Mouse (Mus musculus): ENCODE data around the gene Rpn1. TPM values are rescaled to one million over a fixed set of nuclear protein-coding genes. Genes with fewer than 3 reads are reported as not detected.

Gene Rpn1
- polyA plus RNA-seq, 1 experiment from 2014 or later = 273 TPM

- Histone ChIP-seq H3K27ac (ENCODE audit: low read length) (no peak overlapping the region), H3K27me3 (replicated peaks; ENCODE audit: control insufficient read depth, insufficient read depth, low read length) (no peaks in the 10 kb centered on the region), H3K9ac (replicated peaks; ENCODE audit: low read depth, low read length) (no peak overlapping the region), H3K4me3 (replicated peaks; ENCODE audit: low read length) (no peak overlapping the region), H3K4me1 (replicated peaks; ENCODE audit: control insufficient read depth, insufficient read depth, low read length) (no peaks in the 10 kb centered on the region), H3K4me2 (ENCODE audit: low read length) (no peak overlapping the region), H3K36me3 (ENCODE audit: control insufficient read depth, insufficient read depth) (no peaks in the 10 kb centered on the region), H3K9me3 (ENCODE audit: control insufficient read depth, low read length) (no peaks in the 10 kb centered on the region)
- 86% methylated on average over 4 of the region's 4 CpGs for WGBS
- no peak for ATAC-seq
These were observed 21.9 kb upstream of the Rpn1 start for GRCm38 (mm10) chr6:88062398-88062797.

GRCm38 (mm10) chr6:88064072-88064642, 20.1 kb upstream of the Rpn1 start:
- Histone ChIP-seq H3K9ac (replicated peaks; ENCODE audit: low read depth, low read length) (no peak overlapping the region), H3K9me3 (ENCODE audit: control insufficient read depth, low read length) (no peaks in the 10 kb centered on the region), H3K27me3 (replicated peaks; ENCODE audit: control insufficient read depth, insufficient read depth, low read length) (peaks cover 3% of the 10 kb centered on the region; the same call in 1 of the 2 replicates), H3K4me3 (replicated peaks; ENCODE audit: low read length) (no peak overlapping the region), H3K36me3 (ENCODE audit: control insufficient read depth, insufficient read depth) (no peaks in the 10 kb centered on the region), H3K27ac (ENCODE audit: low read length) (no peak overlapping the region), H3K4me1 (replicated peaks; ENCODE audit: control insufficient read depth, insufficient read depth, low read length) (no peaks in the 10 kb centered on the region), H3K4me2 (ENCODE audit: low read length) (no peak overlapping the region)
- no peak for ATAC-seq
- WGBS = 94% methylated on average over 3 of the region's 3 CpGs

- no peak for ATAC-seq
- H3K4me1 ChIP-seq (replicated peaks; ENCODE audit: control insufficient read depth, insufficient read depth, low read length) = no peaks in the 10 kb centered on the region
- no peak overlapping the region for H3K27ac ChIP-seq (ENCODE audit: low read length)
- no peak overlapping the region for H3K4me3 ChIP-seq (replicated peaks; ENCODE audit: low read length)
- H3K9me3 ChIP-seq (ENCODE audit: control insufficient read depth, low read length) = no peaks in the 10 kb centered on the region
- H3K36me3 ChIP-seq (ENCODE audit: control insufficient read depth, insufficient read depth) = no peaks in the 10 kb centered on the region
- peaks cover 8% of the 10 kb centered on the region; the same call in 1 of the 2 replicates for H3K27me3 ChIP-seq (replicated peaks; ENCODE audit: control insufficient read depth, insufficient read depth, low read length)
- WGBS = 44% methylated on average over 4 of the region's 4 CpGs
- no peak overlapping the region for H3K4me2 ChIP-seq (ENCODE audit: low read length)
- H3K9ac ChIP-seq (replicated peaks; ENCODE audit: low read depth, low read length) = no peak overlapping the region
These were observed 19.2 kb upstream of the Rpn1 start for GRCm38 (mm10) chr6:88065116-88065515.

GRCm38 (mm10) chr6:88065968-88066367, 18.3 kb upstream of the Rpn1 start:
- Histone ChIP-seq H3K4me2 (ENCODE audit: low read length) (no peak overlapping the region), H3K27ac (ENCODE audit: low read length) (no peak overlapping the region), H3K36me3 (ENCODE audit: control insufficient read depth, insufficient read depth) (no peaks in the 10 kb centered on the region), H3K4me1 (replicated peaks; ENCODE audit: control insufficient read depth, insufficient read depth, low read length) (no peaks in the 10 kb centered on the region), H3K4me3 (replicated peaks; ENCODE audit: low read length) (no peak overlapping the region), H3K9ac (replicated peaks; ENCODE audit: low read depth, low read length) (no peak overlapping the region), H3K9me3 (ENCODE audit: control insufficient read depth, low read length) (no peaks in the 10 kb centered on the region), H3K27me3 (replicated peaks; ENCODE audit: control insufficient read depth, insufficient read depth, low read length) (peaks cover 8% of the 10 kb centered on the region; the same call in 1 of the 2 replicates)
- 39% methylated on average over 3 of the region's 3 CpGs for WGBS
- ATAC-seq = no peak

- no peak overlapping the region for H3K9ac ChIP-seq (replicated peaks; ENCODE audit: low read depth, low read length)
- no peak overlapping the region for H3K27ac ChIP-seq (ENCODE audit: low read length)
- no peaks in the 10 kb centered on the region for H3K36me3 ChIP-seq (ENCODE audit: control insufficient read depth, insufficient read depth)
- H3K4me2 ChIP-seq (ENCODE audit: low read length) = no peak overlapping the region
- no peak overlapping the region for H3K4me3 ChIP-seq (replicated peaks; ENCODE audit: low read length)
- no peaks in the 10 kb centered on the region for H3K9me3 ChIP-seq (ENCODE audit: control insufficient read depth, low read length)
- ATAC-seq = no peak
- 76% methylated on average over 3 of the region's 3 CpGs for WGBS
- H3K27me3 ChIP-seq (replicated peaks; ENCODE audit: control insufficient read depth, insufficient read depth, low read length) = peaks cover 9% of the 10 kb centered on the region; the same call in 1 of the 2 replicates
- no peaks in the 10 kb centered on the region for H3K4me1 ChIP-seq (replicated peaks; ENCODE audit: control insufficient read depth, insufficient read depth, low read length)
These were observed 16.6 kb upstream of the Rpn1 start for GRCm38 (mm10) chr6:88067722-88068121.

- no peak for ATAC-seq
- H3K27me3 ChIP-seq (replicated peaks; ENCODE audit: control insufficient read depth, insufficient read depth, low read length) = peaks cover 10% of the 10 kb centered on the region; the same call in 1 of the 2 replicates
- no peaks in the 10 kb centered on the region for H3K4me1 ChIP-seq (replicated peaks; ENCODE audit: control insufficient read depth, insufficient read depth, low read length)
- H3K9ac ChIP-seq (replicated peaks; ENCODE audit: low read depth, low read length) = no peak overlapping the region
- WGBS = 85% methylated on average over 1 of the region's 1 CpGs
- H3K9me3 ChIP-seq (ENCODE audit: control insufficient read depth, low read length) = no peaks in the 10 kb centered on the region
- H3K27ac ChIP-seq (ENCODE audit: low read length) = no peak overlapping the region
- H3K4me2 ChIP-seq (ENCODE audit: low read length) = no peak overlapping the region
- H3K36me3 ChIP-seq (ENCODE audit: control insufficient read depth, insufficient read depth) = no peaks in the 10 kb centered on the region
- H3K4me3 ChIP-seq (replicated peaks; ENCODE audit: low read length) = no peak overlapping the region
These were observed 15.5 kb upstream of the Rpn1 start for GRCm38 (mm10) chr6:88068739-88069138.

- no peak overlapping the region for H3K9ac ChIP-seq (replicated peaks; ENCODE audit: low read depth, low read length)
- H3K36me3 ChIP-seq (ENCODE audit: control insufficient read depth, insufficient read depth) = no peaks in the 10 kb centered on the region
- no peak overlapping the region for H3K27ac ChIP-seq (ENCODE audit: low read length)
- H3K4me3 ChIP-seq (replicated peaks; ENCODE audit: low read length) = no peak overlapping the region
- 0 out of 2 replicates have a peak, but pooled peaks cover 3% of the 10 kb centered on the region for H3K4me1 ChIP-seq (replicated peaks; ENCODE audit: control insufficient read depth, insufficient read depth, low read length)
- H3K4me2 ChIP-seq (ENCODE audit: low read length) = no peak overlapping the region
- H3K27me3 ChIP-seq (replicated peaks; ENCODE audit: control insufficient read depth, insufficient read depth, low read length) = peaks cover 10% of the 10 kb centered on the region; the same call in 1 of the 2 replicates
- WGBS = 79% methylated on average over 5 of the region's 6 CpGs
- no peak for ATAC-seq
- H3K9me3 ChIP-seq (ENCODE audit: control insufficient read depth, low read length) = no peaks in the 10 kb centered on the region
These were observed 13.8 kb upstream of the Rpn1 start for GRCm38 (mm10) chr6:88070468-88070867.

- Histone ChIP-seq H3K27ac (ENCODE audit: low read length) (no peak overlapping the region), H3K9me3 (ENCODE audit: control insufficient read depth, low read length) (no peaks in the 10 kb centered on the region), H3K4me1 (replicated peaks; ENCODE audit: control insufficient read depth, insufficient read depth, low read length) (0 out of 2 replicates have a peak, but pooled peaks cover 5% of the 10 kb centered on the region), H3K9ac (replicated peaks; ENCODE audit: low read depth, low read length) (no peak overlapping the region), H3K36me3 (ENCODE audit: control insufficient read depth, insufficient read depth) (no peaks in the 10 kb centered on the region), H3K27me3 (replicated peaks; ENCODE audit: control insufficient read depth, insufficient read depth, low read length) (peaks cover 10% of the 10 kb centered on the region; the same call in 1 of the 2 replicates), H3K4me3 (replicated peaks; ENCODE audit: low read length) (no peak overlapping the region), H3K4me2 (ENCODE audit: low read length) (no peak overlapping the region)
- ATAC-seq = no peak
- WGBS = 85% methylated on average over 5 of the region's 5 CpGs
These were observed 13.1 kb upstream of the Rpn1 start for GRCm38 (mm10) chr6:88071216-88071615.

GRCm38 (mm10) chr6:88074752-88075554, 9.3 kb upstream of the Rpn1 start:
- Histone ChIP-seq H3K4me3 (replicated peaks; ENCODE audit: low read length) (peak overlapping the region; percentile 56), H3K36me3 (ENCODE audit: control insufficient read depth, insufficient read depth) (no peaks in the 10 kb centered on the region)

More at GRCm38 (mm10) chr6:88074752-88075554, 9.3 kb upstream of the Rpn1 start:
- peak; percentile 99 for ATAC-seq
- H3K4me2 ChIP-seq (ENCODE audit: low read length) = peak overlapping the region; percentile 90
- WGBS = 3% methylated on average over 32 of the region's 32 CpGs
- H3K9me3 ChIP-seq (ENCODE audit: control insufficient read depth, low read length) = no peaks in the 10 kb centered on the region
- peak overlapping the region; percentile 77 for H3K9ac ChIP-seq (replicated peaks; ENCODE audit: low read depth, low read length)
- H3K27ac ChIP-seq (ENCODE audit: low read length) = peak overlapping the region; percentile 97
- peaks cover 8% of the 10 kb centered on the region; the same call in 1 of the 2 replicates for H3K27me3 ChIP-seq (replicated peaks; ENCODE audit: control insufficient read depth, insufficient read depth, low read length)
- H3K4me1 ChIP-seq (replicated peaks; ENCODE audit: control insufficient read depth, insufficient read depth, low read length) = 0 out of 2 replicates have a peak, but pooled peaks cover 5% of the 10 kb centered on the region
